Mouse (Mus musculus) heart, embryonic 11.5 days (tissue): Measurements from ENCODE around the gene Aph1b. TPM values are rescaled to one million over a fixed set of nuclear protein-coding genes. Genes with fewer than 3 reads are reported as not detected.
"Not testable (repeated sequence)": the region's sequence is repeated elsewhere in the genome, so short reads cannot be mapped to it uniquely, and the experiment has no call there.

Source experiments
- ATAC-seq: fragments of 200-750 bp; cut with Nextera tagmentation; replicated peaks from 2 replicates; pipeline ENCODE4 v1.8.0; 2017; ENCODE audit warnings: moderate library complexity; ENCODE audit not compliant: insufficient number of reproducible peaks, low FRiP score, low TSS enrichment
- H3K27ac ChIP-seq: fragments of 300-500 bp; sonication (generic); 2 replicates; pipeline ENCODE4 v1.5.1; 2014; ENCODE audit warnings: mild to moderate bottlenecking, low read depth, low read length
- H3K27me3 ChIP-seq: fragments of 300-500 bp; sonication (generic); 2 replicates; pipeline ENCODE4 v1.6.1; 2014; ENCODE audit warnings: mild to moderate bottlenecking, low read length, mixed read lengths; ENCODE audit not compliant: control insufficient read depth, insufficient read depth
- H3K36me3 ChIP-seq: fragments of 300-500 bp; sonication (generic); 2 replicates; pipeline ENCODE4 v1.6.1; 2014; ENCODE audit warnings: mild to moderate bottlenecking, low read length, moderate library complexity, mixed read lengths; ENCODE audit not compliant: control insufficient read depth, insufficient read depth
- H3K4me1 ChIP-seq: fragments of 300-500 bp; sonication (generic); 2 replicates; pipeline ENCODE4 v1.6.1; 2014; ENCODE audit warnings: low read length; ENCODE audit not compliant: control insufficient read depth, insufficient read depth
- H3K4me2 ChIP-seq: fragments of 300-500 bp; sonication (generic); 2 replicates; pipeline ENCODE4 v1.6.1; 2014; ENCODE audit warnings: mild to moderate bottlenecking, moderate library complexity
- H3K4me3 ChIP-seq: fragments of 300-500 bp; sonication (generic); 2 replicates; pipeline ENCODE4 v1.5.1; 2014; ENCODE audit warnings: low read depth, low read length
- H3K9ac ChIP-seq: fragments of 300-500 bp; sonication (generic); 2 replicates; pipeline ENCODE4 v1.6.1; 2014; ENCODE audit warnings: mild to moderate bottlenecking, low read depth, low read length, moderate library complexity
- H3K9me3 ChIP-seq: fragments of 300-500 bp; sonication (generic); replicated peaks from 2 replicates; pipeline ENCODE4 v1.6.1; 2016; ENCODE audit warnings: low read length; ENCODE audit not compliant: control insufficient read depth
- WGBS: fragments of 180-500 bp; shearing (Covaris S2); extraction: QIAGEN DNeasy Blood & Tissue Kit; methylation state at CpG from one replicate; pipeline ENCODE4 v1.1.7; 2014; ENCODE audit not compliant: insufficient replicate concordance; 5-methylcytosine and 5-hydroxymethylcytosine counted together
- polyA plus RNA-seq: library from polyadenylated mRNA; unstranded; fragments of >200 nt; fragmentation: Nextera tagmentation; extraction: Ambion mirVana; gene quantifications from 2 replicates; pipeline ENCODE4 v1.2.1, GENCODE M21; 2014

Gene Aph1b
- 8.2 and 8.9 TPM in 2 replicates for polyA plus RNA-seq

- H3K9me3 ChIP-seq, result no peaks in the 10 kb centered on the region
- WGBS, result under 1% methylated on average over 42 of the region's 42 CpGs
- H3K36me3 ChIP-seq, result no peaks in the 10 kb centered on the region
- H3K4me2 ChIP-seq, result peak within 1 kb of the TSS; percentile 91
- H3K4me3 ChIP-seq, result peak within 1 kb of the TSS; percentile 72
- H3K9ac ChIP-seq, result peak within 1 kb of the TSS; percentile 78
- peak within 1 kb of the TSS; percentile 94 for H3K27ac ChIP-seq
- H3K4me1 ChIP-seq, result 0 out of 2 replicates have a peak, but pooled peaks cover 3% of the 10 kb centered on the region
- no peaks in the 10 kb centered on the region for H3K27me3 ChIP-seq
- peak; percentile 98 for ATAC-seq
These were observed at the start of gene Aph1b for GRCm38 (mm10) chr9:66795464-66796324. Gene Aph1b (minus strand): TSS chr9:66795490.

- ATAC-seq, result peak; percentile 61
- WGBS, result under 1% methylated on average over 24 of the region's 24 CpGs
- no peaks in the 10 kb centered on the region for H3K36me3 ChIP-seq
These were observed 39.8 kb upstream of the Aph1b start for GRCm38 (mm10) chr9:66835097-66835480.

GRCm38 (mm10) chr9:66834318-66835096, 39.2 kb upstream of the Aph1b start, which contains the start of gene Aph1c:
Gene Aph1c (minus strand): TSS chr9:66834726.
- Histone ChIP-seq H3K4me2 (peak within 1 kb of the TSS; percentile 96), H3K9ac (peak within 1 kb of the TSS; percentile 39; the same call in 1 of the 2 replicates), H3K9me3 (no peaks in the 10 kb centered on the region), H3K27me3 (peaks cover 5% of the 10 kb centered on the region; the same call in 1 of the 2 replicates), H3K4me1 (peaks cover 3% of the 10 kb centered on the region; the same call in 1 of the 2 replicates), H3K27ac (no peak within 1 kb of the TSS), H3K36me3 (no peaks in the 10 kb centered on the region), H3K4me3 (peak within 1 kb of the TSS; percentile 60)
- ATAC-seq, result peak; percentile 100
- 1% methylated on average over 58 of the region's 58 CpGs for WGBS

More at GRCm38 (mm10) chr9:66835097-66835480, 39.8 kb upstream of the Aph1b start:
- Histone ChIP-seq H3K4me1 (peaks cover 3% of the 10 kb centered on the region; the same call in 1 of the 2 replicates), H3K9ac (0 out of 2 replicates have a peak overlapping the region, but pooled peaks have one; percentile 24), H3K27me3 (peaks cover 5% of the 10 kb centered on the region; the same call in 1 of the 2 replicates), H3K4me2 (peak overlapping the region; percentile 96), H3K4me3 (peak overlapping the region; percentile 60), H3K9me3 (no peaks in the 10 kb centered on the region), H3K27ac (no peak overlapping the region)

- no peak for ATAC-seq
- Histone ChIP-seq H3K36me3 (no peaks in the 10 kb centered on the region), H3K4me3 (peak overlapping the region; percentile 60), H3K27ac (no peak overlapping the region), H3K9ac (no peak overlapping the region), H3K9me3 (no peaks in the 10 kb centered on the region), H3K4me1 (peaks cover 3% of the 10 kb centered on the region; the same call in 1 of the 2 replicates), H3K4me2 (peak overlapping the region; percentile 96), H3K27me3 (peaks cover 5% of the 10 kb centered on the region; the same call in 1 of the 2 replicates)
- 17% methylated on average over 7 of the region's 7 CpGs for WGBS
These were observed 38.6 kb upstream of the Aph1b start for GRCm38 (mm10) chr9:66833851-66834250.

- Histone ChIP-seq H3K4me3 (no peak overlapping the region), H3K27ac (no peak overlapping the region), H3K27me3 (peaks cover 5% of the 10 kb centered on the region; the same call in 1 of the 2 replicates), H3K4me1 (peaks cover 3% of the 10 kb centered on the region; the same call in 1 of the 2 replicates), H3K9ac (no peak overlapping the region), H3K36me3 (no peaks in the 10 kb centered on the region), H3K9me3 (no peaks in the 10 kb centered on the region), H3K4me2 (no peak overlapping the region)
- no peak for ATAC-seq
- 50% methylated on average over 4 of the region's 4 CpGs for WGBS
These were observed 37.1 kb upstream of the Aph1b start for GRCm38 (mm10) chr9:66832366-66832908.

- H3K4me1 ChIP-seq, result no peaks in the 10 kb centered on the region
- H3K36me3 ChIP-seq, result no peaks in the 10 kb centered on the region
- no peak overlapping the region for H3K4me2 ChIP-seq
- H3K27ac ChIP-seq, result no peak overlapping the region
- H3K9ac ChIP-seq, result no peak overlapping the region
- 61% methylated on average over 1 of the region's 1 CpGs for WGBS
- H3K27me3 ChIP-seq, result no peaks in the 10 kb centered on the region
- no peaks in the 10 kb centered on the region for H3K9me3 ChIP-seq
- H3K4me3 ChIP-seq, result no peak overlapping the region
- no peak for ATAC-seq
These were observed 30.7 kb upstream of the Aph1b start for GRCm38 (mm10) chr9:66825990-66826389.

- WGBS, result no CpG with 5 or more reads among the region's 5 CpGs
- not testable (repeated sequence) for H3K36me3 ChIP-seq, H3K27me3 ChIP-seq, H3K4me2 ChIP-seq, H3K9ac ChIP-seq, H3K27ac ChIP-seq, H3K9me3 ChIP-seq, ATAC-seq, H3K4me1 ChIP-seq, H3K4me3 ChIP-seq
These were observed 27.0 kb upstream of the Aph1b start for GRCm38 (mm10) chr9:66822255-66822654.

- no peaks in the 10 kb centered on the region for H3K4me1 ChIP-seq
- no peaks in the 10 kb centered on the region for H3K36me3 ChIP-seq
- no peak overlapping the region for H3K4me2 ChIP-seq
- no peak overlapping the region for H3K9ac ChIP-seq
- no peak overlapping the region for H3K27ac ChIP-seq
- ATAC-seq, result no peak
- H3K4me3 ChIP-seq, result no peak overlapping the region
- H3K9me3 ChIP-seq, result no peaks in the 10 kb centered on the region
- H3K27me3 ChIP-seq, result no peaks in the 10 kb centered on the region
- WGBS, result 67% methylated on average over 5 of the region's 5 CpGs
These were observed 25.7 kb upstream of the Aph1b start for GRCm38 (mm10) chr9:66820996-66821395.
